Mouse (Mus musculus) kidney, adult 11 months (tissue): ENCODE measurements around the gene Zfp408.
"Not testable (repeated sequence)": the region's sequence is repeated elsewhere in the genome, so short reads cannot be mapped to it uniquely, and the experiment has no call there.

Experiments
- DNase-seq: peaks from one replicate; pipeline ENCODE4 v3.0.0; 2022

The Zfp408 gene

DNA sequence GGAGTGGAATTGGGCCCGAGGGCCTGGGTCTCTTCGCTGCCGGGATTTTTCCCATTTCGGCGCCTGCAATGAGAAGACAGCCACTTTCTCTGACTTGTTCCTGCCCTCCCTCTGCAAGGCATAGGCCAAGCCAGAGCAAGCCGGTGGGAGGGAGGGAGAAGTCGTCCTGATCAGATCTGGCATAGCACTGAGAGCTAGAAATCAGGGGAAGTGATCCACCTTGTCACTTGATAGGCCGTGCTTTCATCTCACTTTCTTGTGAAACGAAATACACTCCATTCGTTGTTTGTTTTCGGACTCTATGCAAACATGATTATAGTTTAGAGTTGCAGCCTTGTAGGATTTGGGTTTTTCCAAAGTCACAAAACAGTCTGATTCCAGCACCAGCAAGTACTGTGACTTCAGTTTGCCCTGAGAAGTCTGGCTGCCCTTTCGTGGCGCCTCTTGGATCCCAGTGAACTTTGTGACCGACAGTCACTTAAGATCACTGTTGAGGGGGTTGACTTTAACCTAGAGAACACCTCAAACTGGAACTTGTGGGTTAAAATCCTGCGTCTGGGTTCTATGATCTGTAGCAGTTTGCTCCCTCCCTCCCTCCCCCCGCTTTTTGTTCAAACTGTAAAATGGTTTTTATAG is 887 bp upstream of the Zfp408 start:
- DNase-seq = no peak

DNA sequence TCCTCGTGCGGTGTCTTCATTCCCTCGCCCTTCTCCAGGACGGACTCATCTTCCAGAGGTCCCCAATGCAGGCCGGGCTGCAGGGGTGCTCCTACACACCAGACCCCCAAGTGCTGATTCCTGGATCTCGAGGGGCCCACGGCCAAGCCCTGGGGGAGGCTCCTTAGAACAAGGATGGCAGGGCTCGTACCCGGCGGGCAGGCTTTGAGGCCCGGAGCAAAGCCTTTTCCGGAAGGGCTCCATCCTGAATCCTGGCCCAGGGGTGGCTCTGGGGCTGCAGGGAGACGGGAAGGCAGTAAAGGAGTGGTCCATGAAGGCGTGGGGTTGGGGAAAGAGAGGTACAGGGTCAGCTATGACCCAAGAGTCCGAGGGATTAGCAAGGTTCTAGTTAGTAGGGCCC is 439 bp downstream of the Zfp408 start:
- DNase-seq = no peak

DNA sequence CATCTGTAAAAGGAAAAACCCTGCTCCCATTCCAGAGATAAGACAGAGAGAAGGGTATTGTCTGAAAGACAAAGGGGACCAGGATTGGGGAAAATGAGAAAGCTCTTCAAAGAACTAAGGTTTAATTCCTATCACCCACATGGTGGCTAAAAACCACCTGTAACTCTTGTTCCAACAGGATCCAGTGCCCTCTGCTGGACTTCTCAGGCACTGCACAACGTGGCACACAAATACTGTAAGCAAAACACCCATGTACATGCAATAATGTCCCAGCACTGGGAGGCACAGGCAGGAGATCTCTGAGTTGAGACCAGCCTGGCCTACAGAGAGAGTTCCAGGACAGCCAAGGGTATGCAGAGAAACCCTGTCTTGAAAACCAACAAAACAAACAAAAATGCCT is 2.9 kb downstream of the Zfp408 start:
- DNase-seq = no peak

DNA sequence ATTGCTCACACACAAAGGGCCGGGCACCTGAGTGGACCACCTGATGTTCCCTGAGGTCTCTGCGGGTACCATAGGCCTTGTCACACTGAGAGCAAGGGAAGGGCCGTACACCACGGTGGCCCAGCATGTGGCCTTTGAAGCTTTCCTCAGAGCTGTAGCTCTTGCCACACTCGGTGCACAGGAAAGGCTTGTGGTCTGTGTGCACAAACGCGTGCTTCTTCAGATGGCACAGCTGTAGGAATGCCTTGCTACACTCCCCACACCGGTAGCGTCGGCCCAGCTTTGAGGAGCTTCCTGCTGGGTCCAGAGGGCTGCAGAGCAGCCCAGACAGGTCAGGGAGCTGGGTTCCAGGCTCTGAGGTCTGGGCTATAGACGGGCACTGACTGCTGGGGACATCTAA is 3.8 kb downstream of the Zfp408 start:
- no peak for DNase-seq

DNA sequence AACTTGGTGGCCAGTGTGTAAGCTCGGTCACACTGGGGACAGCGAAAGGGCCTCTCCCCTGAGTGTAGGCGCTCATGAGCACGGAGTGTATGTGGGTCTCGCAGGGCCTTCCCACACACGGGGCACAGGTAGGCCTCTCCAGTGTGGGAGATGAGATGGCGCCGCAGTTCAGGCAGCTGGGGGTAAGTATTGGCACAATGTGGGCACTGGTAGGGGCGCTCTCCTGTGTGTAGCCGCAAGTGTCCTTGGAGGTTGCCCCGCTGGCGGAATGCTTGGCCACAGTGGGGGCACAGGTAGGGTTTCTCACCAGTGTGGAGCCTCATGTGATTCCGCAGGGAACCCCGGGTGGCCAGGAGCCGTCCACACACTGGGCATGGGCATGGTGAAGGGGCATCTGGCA is 4.2 kb downstream of the Zfp408 start:
- no peak for DNase-seq

DNA sequence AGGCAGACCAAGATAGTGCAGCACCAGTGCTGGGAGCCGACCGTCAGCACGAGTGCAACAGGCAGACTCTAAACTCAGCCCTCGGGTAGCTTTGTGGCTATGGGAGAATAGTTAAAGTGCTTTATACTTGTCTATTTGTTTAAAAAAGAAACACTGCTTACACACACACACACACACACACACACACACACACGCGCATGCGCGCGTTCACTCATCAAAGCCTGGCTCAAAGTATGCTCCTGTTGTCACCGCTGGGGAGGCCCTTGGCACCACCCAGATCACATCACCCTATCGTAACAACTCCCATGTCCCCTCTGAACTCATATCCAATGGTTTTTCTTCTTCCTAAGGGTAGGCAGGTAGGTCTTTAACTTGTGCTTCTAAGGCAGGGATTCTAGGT is 5.6 kb downstream of the Zfp408 start:
- DNase-seq = no peak

DNA sequence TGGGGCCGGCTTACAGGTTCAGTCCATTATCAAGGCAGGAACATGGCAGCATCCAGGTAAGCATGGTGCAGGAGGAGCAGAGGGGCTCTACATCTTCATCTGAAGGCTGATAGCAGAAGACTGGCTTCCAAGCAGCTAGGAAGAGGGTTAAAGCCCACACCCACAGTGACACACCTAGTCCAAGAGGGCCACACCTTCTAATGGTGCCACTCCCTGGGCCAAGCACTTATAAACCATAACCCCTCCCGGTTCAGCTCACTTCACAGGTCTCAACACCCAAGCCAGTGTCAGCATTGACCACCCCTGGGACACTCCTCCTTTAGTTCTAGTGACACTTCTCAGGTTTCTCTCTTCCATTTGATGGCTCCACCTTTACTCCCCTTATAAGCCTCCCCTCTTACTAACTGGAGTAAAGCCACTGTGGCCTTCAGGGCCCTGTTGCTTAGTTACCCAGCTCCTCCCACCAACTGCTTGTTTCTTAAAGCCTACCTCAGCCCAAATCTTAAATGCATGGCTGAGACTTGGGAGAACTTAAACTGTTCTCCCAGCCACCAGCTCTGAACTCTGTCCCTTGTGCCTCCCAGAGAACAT is 6.7 kb downstream of the Zfp408 start:
- DNase-seq = no peak

DNA sequence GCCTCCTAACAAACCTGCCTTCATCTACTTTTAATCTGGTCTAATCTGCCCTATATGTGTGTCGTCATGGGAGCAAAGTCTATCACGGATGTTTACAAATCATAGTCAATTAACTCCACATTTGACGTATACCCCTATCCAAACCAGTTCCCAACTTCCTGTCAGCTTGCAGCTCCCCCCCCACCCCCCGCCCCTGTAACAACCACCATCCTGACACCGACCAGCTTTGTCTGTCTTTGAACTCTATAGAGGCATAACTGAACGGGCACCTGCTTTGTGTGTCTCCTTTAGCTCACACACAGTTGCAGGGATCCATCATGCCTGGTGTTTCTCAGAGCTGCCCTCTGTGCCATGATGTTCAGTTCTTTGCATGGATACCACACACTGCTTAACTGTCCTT is 10.7 kb downstream of the Zfp408 start:
- no peak for DNase-seq

DNA sequence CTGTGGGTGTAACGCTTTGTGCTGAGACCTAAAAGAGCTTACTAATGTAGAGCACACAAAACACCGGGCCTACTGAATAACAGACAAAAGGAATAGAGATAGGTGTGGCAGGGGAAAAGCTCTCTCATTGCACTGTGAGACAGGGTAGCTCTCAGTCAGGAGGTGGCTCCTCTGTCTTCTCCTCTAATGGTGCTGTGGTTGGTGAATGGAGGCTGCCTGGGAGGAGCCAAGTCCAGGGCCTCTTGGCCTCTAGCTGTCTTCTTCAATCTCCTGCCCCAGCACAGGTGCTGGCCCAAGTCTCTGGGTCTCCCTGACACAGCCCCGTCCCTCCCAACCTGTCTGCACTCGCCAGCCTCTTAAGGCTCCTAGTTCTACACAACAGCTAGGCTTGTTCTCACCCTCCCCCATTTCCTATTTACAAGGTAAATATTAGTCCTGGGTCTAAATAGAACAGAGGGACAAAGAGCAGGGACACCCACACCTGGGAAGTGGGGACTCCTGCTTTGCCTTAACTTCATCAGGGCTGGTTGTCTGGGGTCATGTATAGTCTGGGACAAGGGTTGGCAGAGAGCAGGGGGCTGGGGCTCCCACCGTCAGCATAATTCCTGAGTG is 12.8 kb downstream of the Zfp408 start:
- no peak for DNase-seq

DNA sequence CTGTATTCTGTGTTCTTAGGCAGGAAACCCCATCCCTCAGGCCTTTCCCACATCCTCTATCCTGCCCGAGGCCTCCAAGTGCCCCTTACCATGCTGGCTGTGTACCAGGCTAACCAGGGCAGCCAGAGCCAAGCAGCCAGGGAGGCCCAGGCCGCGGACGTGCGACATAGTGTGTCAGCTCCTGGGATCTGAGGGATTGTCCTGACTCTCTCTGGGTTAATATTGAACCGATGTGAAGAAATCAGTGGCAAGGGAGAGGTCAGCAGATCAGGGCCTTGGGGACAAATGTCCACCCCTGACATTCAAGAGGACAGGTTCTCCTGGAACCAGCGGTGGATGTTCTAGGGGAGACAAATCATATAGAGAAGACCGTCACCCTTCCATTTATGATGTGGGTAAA is 13.4 kb downstream of the Zfp408 start, which contains the start of gene F2:
TSS of gene F2 (minus strand) at position 186 of the 400 bp plus-strand sequence.
- no peak for DNase-seq

DNA sequence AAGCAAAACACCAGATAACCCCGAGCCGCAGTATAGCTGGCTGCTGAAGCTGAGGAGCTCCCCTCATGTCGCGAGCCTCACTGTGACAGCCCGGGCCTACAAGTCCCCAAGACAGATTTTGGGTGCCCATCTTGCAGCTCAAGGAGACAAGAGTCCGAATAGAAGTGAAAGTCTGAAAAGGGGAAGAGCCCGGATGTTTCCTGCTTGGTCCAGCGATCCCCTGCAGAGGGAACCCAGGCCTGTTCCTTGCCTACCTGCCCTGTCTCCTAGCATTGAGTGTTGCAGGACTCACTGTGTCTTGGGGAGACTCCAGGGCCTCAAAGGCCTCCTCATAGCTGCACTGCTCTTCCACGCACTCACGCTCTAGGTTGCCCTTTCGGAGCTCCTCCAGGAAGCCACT is 14.1 kb downstream of the Zfp408 start:
- DNase-seq = no peak

DNA sequence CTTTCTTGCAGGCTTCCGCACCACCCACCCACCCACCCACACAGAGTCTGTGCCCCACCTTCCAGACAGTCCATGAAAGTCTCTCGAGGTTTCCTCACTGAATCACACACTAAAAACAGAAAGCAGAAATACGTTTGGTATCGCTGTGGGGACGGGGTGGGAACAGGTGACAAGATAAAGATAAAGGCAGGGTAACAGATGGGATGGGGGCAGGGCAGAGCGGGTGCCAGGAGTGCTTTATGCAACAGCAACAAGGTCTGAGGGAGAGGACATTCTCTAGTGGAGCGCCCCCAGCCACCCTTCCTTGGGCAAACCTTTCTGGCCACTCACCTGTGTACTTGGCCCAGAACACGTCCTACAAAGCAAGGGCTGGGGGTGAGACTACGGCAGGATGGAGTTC is 14.8 kb downstream of the Zfp408 start:
- DNase-seq = no peak

DNA sequence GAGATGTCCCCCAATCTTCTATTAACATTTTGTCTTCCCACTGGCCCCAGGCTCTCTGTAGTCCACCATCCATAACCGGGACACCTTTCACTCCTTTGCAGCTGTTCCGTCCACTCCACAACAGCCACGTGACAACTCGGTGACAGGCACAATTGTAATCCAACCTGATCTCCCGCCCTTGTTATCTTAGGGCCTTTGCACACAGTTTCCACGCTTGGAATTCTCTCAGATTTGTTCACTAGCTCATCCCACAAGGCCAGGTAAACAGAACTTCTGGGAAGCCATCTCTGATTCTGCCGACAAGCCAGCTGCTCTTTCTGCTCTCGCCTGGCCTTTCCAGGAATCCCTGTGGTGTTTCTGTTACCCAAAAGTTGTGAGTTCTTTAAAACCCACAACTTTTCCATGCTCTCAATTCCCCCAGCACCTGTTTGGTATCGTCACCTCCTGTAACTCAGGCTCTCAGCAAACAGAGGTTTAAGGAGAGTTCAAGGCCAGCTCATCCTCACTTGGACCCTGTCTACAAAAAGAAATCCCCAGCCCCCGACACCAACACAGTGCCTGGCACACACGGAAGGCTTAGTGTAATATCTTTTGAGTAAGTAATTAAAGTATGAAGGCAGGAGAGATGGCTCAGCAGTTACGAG is 16.1 kb downstream of the Zfp408 start:
- DNase-seq = no peak

DNA sequence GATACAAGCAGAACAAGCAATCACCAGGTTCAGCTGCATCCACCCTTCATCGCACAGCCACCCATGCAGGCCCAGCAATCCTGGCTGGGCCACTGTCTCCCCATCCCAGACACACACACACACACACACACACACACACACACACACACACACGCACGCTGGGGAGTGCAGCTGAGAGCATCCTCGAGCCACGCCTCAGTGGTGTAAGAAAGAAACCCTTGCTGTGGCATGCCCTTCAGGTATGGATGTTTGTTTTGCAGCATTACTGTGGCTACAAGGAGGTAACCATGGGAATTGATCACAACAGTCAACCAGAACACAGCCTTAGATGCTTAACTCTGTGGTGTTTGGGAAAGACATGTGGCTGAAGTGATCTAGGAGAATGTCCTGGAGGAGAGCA is 17.3 kb downstream of the Zfp408 start:
- DNase-seq = no peak

DNA sequence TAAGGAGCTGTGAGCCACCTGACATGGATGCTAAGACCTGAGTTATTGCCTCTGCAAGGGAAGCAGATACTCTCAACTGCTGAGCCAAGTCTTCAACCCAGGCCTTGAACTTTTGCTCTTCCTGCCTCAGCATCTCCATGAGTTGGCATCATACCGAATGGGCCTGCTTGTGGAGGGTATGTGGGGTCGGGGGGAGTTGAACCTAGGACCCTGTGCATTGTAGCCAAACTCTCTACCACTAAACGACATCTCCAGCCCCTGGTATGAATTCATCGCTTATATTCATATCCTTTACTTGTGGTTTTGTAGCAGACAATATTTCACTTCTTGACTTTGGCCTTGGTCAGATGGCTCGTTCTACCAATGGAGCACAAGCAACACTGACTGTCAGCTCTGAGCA is 17.8 kb downstream of the Zfp408 start:
- no peak for DNase-seq

DNA sequence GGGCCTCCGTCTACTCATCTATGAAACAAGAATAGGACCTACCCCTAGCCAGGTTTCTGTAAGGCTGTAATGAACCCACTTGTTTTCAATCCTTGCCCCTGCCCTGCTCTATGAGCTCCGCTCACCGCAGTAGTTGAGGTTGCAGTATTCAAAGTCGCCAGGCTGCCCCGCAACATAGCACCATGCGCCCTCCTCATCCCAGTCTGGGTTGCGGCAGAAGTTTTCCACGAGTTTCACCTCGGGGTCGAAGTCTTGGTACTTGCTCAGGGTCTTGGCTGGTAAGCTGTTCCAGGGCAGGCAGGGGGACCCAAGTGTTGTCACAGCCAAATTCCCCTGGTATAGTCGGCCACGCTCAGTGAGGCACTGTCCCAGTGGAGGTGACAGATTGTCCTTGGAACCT is 19.2 kb downstream of the Zfp408 start:
- DNase-seq = no peak

DNA sequence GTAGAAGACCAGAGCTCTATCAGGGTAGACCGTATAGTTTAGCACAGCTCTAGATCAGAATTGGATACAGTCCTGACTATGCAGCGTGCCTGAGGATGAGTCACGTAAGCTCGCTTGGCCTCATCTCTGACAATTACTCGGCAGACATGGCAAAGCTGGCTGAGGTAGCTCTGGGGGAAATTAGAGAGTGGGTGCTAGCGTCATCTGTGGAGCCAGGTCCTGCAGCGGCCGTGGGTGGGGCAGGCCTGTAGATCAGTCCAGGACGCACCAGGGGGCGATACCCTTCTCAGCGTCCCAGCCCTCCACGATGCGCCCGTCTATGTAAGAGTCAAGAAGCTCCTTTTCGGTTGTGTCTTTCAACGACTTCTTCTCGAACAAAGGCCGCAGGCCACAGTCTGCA is 19.9 kb downstream of the Zfp408 start:
- DNase-seq = no peak

DNA sequence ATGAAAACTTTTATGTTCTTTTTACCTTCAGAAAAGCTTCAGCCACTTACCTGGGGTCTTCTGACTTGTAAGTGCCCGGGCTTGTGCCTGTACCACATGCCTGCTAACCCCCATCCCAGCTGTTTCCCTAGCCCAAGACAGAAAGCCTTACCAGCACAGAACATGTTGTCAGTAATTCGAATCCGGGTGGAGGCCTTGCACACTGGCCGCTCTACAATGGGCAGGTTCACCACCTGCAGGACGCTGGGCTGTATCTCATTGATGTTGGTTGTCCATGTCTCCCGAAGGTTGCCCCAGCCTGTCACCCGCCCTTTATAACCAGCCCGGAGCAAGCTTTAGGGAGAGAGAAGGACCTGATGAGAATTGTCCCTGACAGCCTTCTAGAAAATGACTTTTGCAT is 21.4 kb downstream of the Zfp408 start:
- no peak for DNase-seq

DNA sequence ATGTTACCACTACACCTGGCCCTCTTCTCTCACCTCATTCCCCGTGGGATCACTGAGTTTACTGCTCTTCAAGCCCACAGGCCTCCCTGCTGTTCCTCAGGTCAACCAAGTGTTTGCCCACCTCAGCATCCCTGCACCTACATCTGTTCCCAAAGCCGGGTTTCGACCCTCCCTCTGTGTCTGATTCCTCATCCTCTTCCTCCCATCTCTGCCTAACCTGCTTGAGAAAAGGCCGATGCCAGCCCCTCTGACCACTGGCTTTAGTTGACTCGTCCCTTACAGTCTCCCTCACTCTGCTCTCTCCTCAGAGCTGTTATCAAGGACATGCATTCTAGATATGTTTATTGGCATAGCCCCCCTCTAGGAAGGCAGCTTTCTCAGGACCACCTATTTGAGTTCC is 22.1 kb downstream of the Zfp408 start:
- no peak for DNase-seq

DNA sequence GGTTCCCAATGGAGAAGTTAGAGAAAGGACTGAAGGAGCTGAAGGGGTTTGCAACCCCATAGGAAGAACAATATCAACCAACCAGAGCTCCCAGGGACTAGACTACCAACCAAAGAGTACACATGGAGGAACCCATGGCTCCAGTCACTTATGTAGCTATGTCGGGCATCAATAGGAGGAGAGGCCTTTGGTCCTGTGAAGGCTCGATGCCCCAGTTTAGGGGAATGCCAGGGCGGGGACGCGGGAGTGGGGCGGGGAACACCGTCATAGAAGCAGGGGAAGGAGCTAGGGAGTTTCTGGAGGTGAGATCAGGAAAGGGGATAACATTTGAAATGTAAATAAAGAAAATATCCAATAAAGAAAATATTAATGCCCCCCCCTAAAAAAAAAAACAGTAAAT is 26.2 kb downstream of the Zfp408 start:
- not testable (repeated sequence) for DNase-seq

DNA sequence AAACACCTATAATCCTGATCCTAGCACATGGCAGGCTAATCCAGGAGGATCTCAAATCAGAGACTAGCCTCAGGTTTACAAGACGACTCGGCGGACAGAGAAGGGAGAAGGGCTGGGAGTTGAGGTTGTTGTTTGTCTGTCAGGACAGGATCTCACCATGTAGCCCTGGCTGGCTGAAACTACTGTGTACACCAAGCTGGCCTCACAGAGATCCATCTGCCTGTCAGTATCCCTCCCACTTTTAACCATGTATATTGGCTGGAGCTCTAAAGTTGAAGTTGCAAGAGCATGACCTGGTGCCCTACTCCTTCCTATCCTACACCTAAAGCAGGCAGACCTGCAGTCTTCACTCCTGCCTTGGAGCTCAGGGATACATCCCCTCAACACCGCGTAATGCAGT is 27.2 kb downstream of the Zfp408 start:
- DNase-seq = no peak

DNA sequence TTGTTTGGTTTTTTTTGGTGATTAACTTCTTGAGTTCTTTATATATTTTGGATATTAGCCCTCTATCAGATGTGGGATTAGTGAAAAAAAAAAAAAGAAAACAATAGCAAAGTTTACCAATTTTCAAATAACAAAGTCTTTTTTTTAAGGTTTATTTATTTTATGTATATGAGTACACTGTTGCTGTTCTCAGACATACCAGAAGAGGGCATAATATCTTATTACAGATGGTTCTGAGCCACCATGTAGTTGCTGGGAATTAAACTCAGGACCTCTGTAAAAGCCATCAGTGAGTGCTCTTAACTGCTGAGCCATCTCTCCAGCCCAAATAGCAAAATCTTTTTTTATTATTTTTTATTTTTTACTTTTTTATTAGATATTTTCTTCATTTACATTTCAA is 40.2 kb downstream of the Zfp408 start:
- not testable (repeated sequence) for DNase-seq

DNA sequence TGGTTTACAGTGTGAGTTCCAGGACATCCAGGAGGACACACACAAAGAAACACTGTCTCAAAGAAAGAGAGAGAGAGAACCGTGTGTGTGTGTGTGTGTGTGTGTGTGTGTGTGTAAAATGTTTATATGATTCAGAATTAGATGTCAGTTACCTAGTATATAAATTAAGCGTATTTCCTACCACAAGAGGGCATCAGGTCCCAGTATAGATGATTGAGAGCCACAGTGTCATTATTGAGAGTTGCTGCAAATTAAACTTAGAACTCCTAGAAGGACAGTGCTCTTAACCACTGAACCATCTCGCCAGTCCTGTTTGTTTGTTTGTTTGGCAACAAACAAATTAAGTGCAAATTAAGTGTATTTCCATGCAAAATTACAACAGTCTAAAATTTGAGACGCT is 47.2 kb downstream of the Zfp408 start:
- no peak for DNase-seq

DNA sequence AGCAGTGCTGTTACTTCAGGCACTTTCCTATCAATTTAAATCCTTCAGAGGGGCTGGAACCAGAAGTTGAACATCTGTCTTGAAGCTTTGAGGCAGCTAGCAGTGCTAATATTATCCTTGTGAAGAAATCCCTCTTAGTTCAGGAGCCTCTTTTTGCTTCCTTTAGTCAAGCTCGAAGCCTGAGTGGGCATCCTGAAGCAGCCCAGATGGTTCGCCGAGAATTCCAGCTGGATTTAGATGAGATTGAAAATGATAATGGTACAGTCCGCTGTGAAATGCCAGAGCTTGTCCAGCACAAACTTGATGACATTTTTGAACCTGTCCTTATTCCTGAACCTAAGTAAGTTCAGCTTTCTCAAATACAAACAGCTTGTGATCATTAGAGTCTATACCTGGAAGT is 49.1 kb downstream of the Zfp408 start:
- no peak for DNase-seq
